Mouse (Mus musculus): ENCODE data around the gene Pard3. TPM values are rescaled to one million over a fixed set of nuclear protein-coding genes. Genes with fewer than 3 reads are reported as not detected.

The Pard3 gene
- total RNA-seq, 1 experiment from 2014 or later: 40.2 TPM

DNA sequence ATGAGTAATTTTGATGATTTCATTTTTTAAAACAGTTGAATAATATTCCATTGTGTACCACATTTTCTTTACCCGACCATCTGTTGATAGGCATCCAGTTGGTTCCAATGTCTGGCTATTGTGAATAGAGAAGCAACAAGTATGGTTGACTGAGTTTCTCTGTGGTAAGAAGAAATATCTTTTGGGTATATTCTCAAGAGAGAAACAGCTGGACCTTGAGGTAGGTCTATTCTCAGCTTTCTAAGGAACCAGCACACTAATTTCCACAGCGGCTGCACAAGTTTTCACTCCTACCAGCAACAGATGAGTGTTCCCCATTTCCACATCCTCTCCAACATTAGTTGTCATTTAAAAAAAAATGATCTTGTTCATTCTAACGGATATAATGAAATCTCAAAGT, 558.4 kb downstream of the Pard3 start:
- DNase-seq: no peak

DNA sequence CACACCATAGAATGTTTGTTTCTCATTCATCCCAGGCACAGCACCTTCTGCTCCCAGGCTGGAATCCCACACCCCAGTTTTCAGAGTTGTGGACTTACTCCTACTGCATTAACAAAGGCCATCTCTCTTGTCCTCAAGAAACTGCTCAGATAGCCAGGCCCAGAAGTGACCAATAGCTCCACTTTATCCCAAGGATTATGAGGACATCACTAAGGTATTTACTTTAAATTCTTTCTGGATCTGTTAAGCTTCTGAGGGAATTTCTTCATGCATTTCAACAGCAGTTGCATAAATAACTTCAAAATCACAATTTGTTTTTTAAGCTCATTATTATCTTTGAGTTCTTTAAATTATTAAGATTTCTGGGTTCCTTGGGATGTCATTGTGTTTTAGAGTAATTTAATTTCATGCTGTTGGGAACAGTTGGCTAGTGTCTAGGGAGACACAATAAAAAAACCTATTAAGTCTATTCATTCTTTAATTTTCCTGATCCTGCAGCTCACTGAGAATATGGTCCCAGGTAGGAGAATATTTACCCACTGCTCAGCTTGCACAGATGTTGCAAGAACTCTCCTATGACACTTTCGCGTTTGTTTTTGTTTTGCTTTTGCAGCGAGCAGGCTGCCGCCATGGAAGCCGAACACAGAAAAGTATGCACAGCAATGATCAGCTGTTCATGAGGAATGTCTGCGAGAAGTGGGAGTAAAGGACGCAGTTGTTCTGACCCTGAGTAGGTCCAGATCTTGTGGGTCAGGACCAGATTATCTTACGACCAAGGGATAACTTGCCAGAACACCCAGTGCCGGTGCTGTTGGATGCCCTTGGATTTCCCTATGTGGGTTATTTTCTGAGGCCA, 574.8 kb downstream of the Pard3 start:
- DNase-seq: no peak

GRCm38 (mm10) chr8:127639088-127639453, 575.4 kb downstream of the Pard3 start:
- no peak for DNase-seq

GRCm38 (mm10) chr8:127655559-127655958, 591.9 kb downstream of the Pard3 start:
- no peak for DNase-seq

Other genes with a start within 250 kb of the Pard3 start
- 206 and 229 TPM in 2 replicates for gene Tomm20, start 118.0 kb upstream of the Pard3 start, total RNA-seq (2021)
- gene Rbm34, start 92.8 kb upstream of the Pard3 start, total RNA-seq (2021): 14.1 and 16.0 TPM in 2 replicates